Mouse (Mus musculus): ENCODE data around the gene Wdr81.

Wdr81 gene

DNA sequence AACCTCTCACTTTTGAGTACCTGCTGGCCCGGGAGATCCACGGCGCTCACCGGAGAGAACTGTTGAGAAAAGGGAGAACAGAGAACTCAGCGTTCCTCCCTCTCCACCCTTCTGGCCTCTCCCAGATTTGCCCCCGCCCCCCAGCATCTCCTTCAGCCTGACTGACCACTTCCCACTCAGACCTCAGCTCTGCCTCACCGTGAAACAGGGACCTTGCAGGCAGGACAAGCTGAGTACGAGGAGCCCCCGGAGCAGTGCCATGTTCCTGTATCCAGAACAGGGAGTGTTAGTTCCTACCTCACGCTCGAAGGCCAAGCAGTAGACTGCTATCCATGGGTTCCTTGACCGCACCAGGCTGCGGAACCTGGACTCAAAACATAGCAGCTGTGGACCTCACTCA lies 16.3 kb downstream of the Wdr81 start:
- no peak for DNase-seq

DNA sequence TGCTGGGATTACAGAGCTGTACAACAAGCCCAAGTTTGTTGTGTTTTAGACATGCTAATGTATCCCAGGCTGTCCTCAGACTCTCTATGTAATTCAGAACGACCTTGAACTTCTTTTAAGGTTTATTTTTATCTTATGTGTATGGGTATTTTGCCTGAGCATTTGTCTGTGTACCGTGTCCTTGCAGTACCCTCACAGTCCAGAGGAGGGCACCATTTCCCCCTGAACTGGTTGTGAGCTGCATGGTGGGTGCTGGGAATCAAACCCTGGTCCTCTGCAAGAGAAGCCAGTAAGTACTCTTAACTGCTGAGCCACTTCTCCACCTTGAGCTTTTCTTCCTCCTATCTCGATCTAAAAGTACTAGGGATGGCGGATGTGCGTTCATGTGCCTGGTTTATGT lies 20.4 kb downstream of the Wdr81 start:
- no peak for DNase-seq

GRCm38 (mm10) chr11:75431307-75431706 lies 23.2 kb downstream of the Wdr81 start:
- peak; percentile 88 to 93 for DNase-seq

DNA sequence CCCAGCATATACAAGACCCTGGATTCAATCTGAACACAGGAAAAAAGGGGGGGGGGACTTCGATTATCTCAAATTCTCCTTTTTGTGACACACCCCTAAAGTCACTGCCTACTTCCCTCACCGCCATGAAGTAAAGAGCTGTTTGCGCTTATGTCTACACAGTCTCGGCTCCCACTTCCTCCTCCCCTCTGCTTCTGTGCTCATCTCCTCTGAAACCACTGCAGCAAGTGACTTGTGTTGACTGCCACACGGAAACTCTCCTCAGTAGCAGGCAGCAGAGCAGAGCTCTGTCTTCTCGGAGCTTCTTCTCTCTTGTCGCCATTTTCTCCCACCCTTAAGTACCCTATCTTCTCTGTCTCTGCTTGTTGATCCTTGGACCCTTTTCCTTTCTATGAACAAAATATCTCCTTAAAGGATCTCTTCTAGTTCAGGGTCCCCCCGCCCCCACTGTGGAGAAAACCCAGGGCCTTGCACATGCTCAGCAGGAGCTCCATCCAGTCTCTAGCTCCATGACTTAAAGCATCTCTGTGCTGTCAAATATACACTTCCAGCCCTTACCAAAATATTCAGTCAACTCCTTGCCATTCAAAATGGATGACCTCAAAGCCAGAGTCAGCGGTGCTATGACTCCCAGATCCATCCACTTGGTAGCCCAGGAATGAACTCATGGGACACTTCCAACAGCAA lies 25.4 kb downstream of the Wdr81 start:
- no peak for DNase-seq

GRCm38 (mm10) chr11:75424459-75424858 lies 30.1 kb downstream of the Wdr81 start:
- no peak for DNase-seq

GRCm38 (mm10) chr11:75424033-75424432 lies 30.5 kb downstream of the Wdr81 start:
- no peak for DNase-seq

- no peak for DNase-seq
Measured at GRCm38 (mm10) chr11:75423091-75423490, 31.4 kb downstream of the Wdr81 start.

- DNase-seq, result no peak
Measured at GRCm38 (mm10) chr11:75422013-75422792, 32.3 kb downstream of the Wdr81 start, which contains the start of gene Serpinf1. TSS of gene Serpinf1 (minus strand) at chr11:75422701.

GRCm38 (mm10) chr11:75421375-75422012 lies 33.0 kb downstream of the Wdr81 start:
- DNase-seq, result no peak

DNA sequence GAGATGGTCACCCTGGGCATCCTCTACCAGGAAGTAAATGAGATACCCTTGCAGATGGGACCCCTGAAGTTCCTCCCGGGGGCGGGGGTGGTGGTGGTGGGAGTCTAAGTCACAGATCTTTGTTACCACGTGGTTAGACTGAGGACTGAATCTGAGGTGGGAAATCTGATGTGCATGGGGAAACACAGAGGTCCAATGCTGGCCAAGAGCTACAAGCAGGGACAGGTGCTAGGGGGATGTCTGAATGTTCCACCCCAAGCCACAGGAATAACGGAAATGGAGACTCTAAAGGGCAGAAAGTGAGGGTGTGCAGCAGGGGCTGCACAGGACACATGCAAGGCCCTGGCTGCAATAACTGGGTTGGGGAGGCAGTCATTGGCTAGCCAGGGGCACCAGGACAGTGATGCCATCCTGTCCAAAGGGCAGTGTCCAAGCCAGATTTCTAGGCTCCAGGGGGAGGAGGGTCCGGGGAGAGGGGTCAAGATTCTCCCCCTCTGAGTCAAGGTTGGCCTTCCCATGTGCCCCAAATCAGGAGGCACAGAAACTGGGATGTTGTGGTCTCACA lies 33.6 kb downstream of the Wdr81 start:
- DNase-seq, result no peak

DNA sequence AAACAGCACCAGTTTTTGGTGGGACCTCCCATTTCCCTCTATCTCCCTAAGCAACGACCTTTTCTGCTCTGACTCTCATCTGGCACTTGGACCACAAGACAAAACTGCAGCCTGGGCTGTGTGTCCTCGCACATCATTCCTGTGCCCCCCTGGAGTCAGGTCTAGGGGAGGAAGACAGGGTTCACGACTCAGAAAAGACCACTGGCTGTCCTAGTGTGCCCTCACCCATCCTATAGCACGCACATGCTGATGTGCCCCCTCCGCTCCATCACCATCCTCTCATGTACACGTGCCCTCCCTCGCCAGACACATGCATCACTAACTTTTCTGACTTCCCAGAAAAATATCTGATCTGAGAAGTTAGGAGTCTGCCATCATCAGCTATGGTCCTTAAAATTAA lies 34.5 kb downstream of the Wdr81 start:
- DNase-seq, result no peak

DNA sequence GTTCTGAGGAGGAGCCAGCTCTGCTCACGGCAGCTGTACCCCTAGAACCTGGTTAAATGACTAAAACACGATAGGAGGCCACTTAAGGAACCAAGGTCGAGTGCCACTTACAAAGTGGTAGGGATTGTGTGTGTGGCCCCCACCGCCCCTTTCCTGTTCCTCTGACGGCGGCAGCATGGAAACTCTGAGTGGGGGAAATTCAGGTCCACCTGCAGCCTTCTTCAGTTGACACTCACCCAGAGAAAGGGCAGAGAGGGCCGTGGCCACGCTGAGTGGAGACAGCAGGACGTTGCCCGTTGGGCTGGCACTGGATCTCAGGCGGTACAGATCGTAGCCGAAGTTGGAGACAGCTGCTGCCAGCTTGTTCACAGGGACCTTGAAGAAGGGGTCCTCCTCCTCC lies 38.5 kb downstream of the Wdr81 start:
- DNase-seq, result no peak

- peak in 1 of 2 experiments; percentile 20 for DNase-seq
Measured at GRCm38 (mm10) chr11:75415096-75415495, 39.4 kb downstream of the Wdr81 start.

DNA sequence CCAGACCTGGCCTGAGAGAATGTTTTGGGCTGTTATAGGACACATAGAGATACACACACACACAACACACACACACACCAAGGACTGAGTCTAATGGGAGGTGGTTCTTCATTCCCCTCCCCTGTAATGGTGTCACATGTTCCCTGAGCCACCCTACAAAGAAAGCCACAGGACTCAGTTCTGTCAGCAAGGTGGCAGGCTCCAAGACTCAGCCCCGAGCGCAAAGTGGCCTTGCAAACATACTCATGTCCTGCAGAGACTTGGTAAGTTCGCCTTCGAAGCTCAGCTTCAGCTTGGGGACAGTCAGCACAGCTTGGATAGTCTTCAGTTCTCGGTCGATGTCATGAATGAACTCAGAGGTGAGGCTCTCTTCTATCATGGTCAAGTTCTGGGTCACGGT lies 43.9 kb downstream of the Wdr81 start:
- no peak for DNase-seq

GRCm38 (mm10) chr11:75409679-75410575 lies 44.6 kb downstream of the Wdr81 start:
- DNase-seq, result no peak

- peak; percentile 65 to 68 for DNase-seq
Measured at GRCm38 (mm10) chr11:75406865-75407264, 47.7 kb downstream of the Wdr81 start.

GRCm38 (mm10) chr11:75406104-75406503 lies 48.4 kb downstream of the Wdr81 start:
- DNase-seq, result no peak

DNA sequence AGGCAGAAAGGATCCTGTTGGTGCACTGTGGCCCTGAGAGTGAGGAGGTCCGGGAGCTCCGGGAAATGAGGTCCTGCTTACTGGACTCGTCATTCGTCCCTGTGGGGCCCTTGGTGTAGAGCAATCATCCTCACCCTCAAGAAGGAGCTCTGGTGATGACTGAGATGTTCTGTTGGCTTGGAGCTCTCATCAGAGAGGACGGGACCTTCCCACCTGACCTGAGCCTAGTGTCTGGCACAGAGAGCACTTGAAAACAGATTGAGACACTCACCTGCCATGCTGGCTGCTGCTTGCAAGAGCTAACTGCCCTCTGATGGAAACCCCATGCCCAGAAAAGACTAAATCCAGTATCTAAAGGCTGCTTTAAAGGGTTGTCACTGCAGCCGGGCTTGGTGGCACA lies 49.7 kb downstream of the Wdr81 start:
- no peak for DNase-seq

GRCm38 (mm10) chr11:75403301-75404052 lies 51.0 kb downstream of the Wdr81 start:
- DNase-seq, result no peak

DNA sequence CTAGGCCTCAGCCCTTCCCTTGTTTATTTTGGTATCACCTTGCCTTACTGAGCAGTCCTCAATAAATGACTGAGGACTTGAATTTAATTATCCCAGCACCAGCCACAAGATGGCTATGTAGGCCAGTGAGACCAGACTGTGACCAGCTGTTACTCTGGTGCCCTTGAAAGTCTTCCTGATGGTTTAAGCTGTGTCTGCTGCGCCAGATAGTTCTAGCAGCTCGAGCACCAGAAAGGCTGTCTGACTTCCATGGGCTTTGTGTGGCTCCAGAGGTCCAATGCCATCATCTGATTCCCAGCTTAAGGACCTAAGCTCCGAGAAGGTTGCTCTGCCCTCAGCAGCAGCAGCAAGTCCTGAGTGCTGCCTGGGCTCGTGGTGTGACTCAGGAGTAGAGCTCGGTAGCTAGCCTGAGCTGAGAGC lies 52.2 kb downstream of the Wdr81 start:
- peak; percentile 72 to 80 for DNase-seq

DNA sequence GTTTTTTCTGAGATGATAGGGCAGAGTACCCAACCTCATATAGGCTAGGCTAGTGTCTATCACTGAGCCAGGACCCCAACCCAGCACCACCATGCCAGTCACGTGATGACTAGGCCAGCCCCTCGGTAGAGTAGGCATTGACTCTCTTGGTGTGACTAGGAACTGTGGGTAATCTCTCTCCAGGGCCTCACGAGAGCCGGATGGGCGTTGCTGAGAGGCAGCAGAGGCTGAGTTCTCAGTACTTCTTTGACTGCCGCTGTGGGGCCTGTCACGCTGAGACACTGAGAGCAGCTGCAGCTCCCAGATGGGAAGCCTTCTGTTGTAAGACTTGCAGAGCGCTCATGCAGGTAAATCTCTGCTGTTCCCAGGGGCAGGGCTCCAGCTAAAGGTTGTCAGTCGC lies 54.4 kb downstream of the Wdr81 start:
- DNase-seq, result peak; percentile 45 to 46
